Mouse (Mus musculus) cerebellum, postnatal 4 days (tissue): ENCODE data around the gene Topaz1.
"Not testable (repeated sequence)": the region's sequence is repeated elsewhere in the genome, so short reads cannot be mapped to it uniquely, and the experiment has no call there.

Source experiments
- DNase-seq, 2 experiments: peaks; one replicate each; pipeline ENCODE4 v3.0.0; 2022; ENCODE audit warnings: low spot score in 2 of 2, mixed read lengths in 1 of 2

The Topaz1 gene

GRCm38 (mm10) chr9:122810212-122810611, 63.1 kb downstream of the Topaz1 start:
- DNase-seq = no peak

GRCm38 (mm10) chr9:122812386-122812785, 65.2 kb downstream of the Topaz1 start:
- no peak for DNase-seq

- DNase-seq = no peak
Observed at GRCm38 (mm10) chr9:122814775-122815174, 67.6 kb downstream of the Topaz1 start.

GRCm38 (mm10) chr9:122815239-122815851, 68.2 kb downstream of the Topaz1 start:
- DNase-seq = no peak

GRCm38 (mm10) chr9:122823374-122824017, 76.3 kb downstream of the Topaz1 start:
- no peak for DNase-seq

GRCm38 (mm10) chr9:122826743-122827142, 79.6 kb downstream of the Topaz1 start:
- no peak for DNase-seq

- no peak for DNase-seq
Observed at GRCm38 (mm10) chr9:122829826-122830380, 82.8 kb downstream of the Topaz1 start.

- DNase-seq = no peak
Observed at GRCm38 (mm10) chr9:122836126-122836525, 89.0 kb downstream of the Topaz1 start.

- peak; percentile 72 to 87 for DNase-seq
Observed at GRCm38 (mm10) chr9:122836790-122837189, 89.6 kb downstream of the Topaz1 start.

- DNase-seq = no peak
Observed at GRCm38 (mm10) chr9:122837216-122837615, 90.1 kb downstream of the Topaz1 start.

- peak in 1 of 2 experiments; percentile 37 for DNase-seq
Observed at GRCm38 (mm10) chr9:122837680-122838079, 90.5 kb downstream of the Topaz1 start.

- DNase-seq = no peak
Observed at GRCm38 (mm10) chr9:122843760-122844159, 96.6 kb downstream of the Topaz1 start, which contains the start of gene Gm35549. TSS of gene Gm35549 (minus strand) at chr9:122844035.

GRCm38 (mm10) chr9:122845621-122846020, 98.5 kb downstream of the Topaz1 start:
- DNase-seq = no peak

- no peak for DNase-seq
Observed at GRCm38 (mm10) chr9:122846156-122846555, 99.0 kb downstream of the Topaz1 start.

GRCm38 (mm10) chr9:122847811-122848311, 100.7 kb downstream of the Topaz1 start:
- DNase-seq = not testable (repeated sequence)
